Mouse (Mus musculus): Measurements from ENCODE around the gene Snx3. TPM values are rescaled to one million over a fixed set of nuclear protein-coding genes. Genes with fewer than 3 reads are reported as not detected.

The Snx3 gene
- polyA plus RNA-seq, 1 experiment from 2014 or later: 236 TPM

GRCm38 (mm10) chr10:42480719-42481118 lies 21.1 kb upstream of the Snx3 start:
- H3K27ac ChIP-seq: no peak overlapping the region

GRCm38 (mm10) chr10:42488606-42489296 lies 13.1 kb upstream of the Snx3 start:
- no peak for ATAC-seq
- WGBS: 40% methylated on average over 8 of the region's 8 CpGs
- H3K9ac ChIP-seq (replicated peaks): no peak overlapping the region

More at GRCm38 (mm10) chr10:42480719-42481118, 21.1 kb upstream of the Snx3 start:
- H3K27me3 ChIP-seq: no peaks in the 10 kb centered on the region
- no peak overlapping the region for H3K4me2 ChIP-seq (replicated peaks)
- H3K4me3 ChIP-seq (replicated peaks): no peak overlapping the region
- ATAC-seq: no peak
- WGBS: 81% methylated on average over 4 of the region's 4 CpGs
- H3K4me1 ChIP-seq (replicated peaks): peaks cover 11% of the 10 kb centered on the region
- H3K9ac ChIP-seq (replicated peaks): no peak overlapping the region
- no peaks in the 10 kb centered on the region for H3K36me3 ChIP-seq
- H3K9me3 ChIP-seq: no peaks in the 10 kb centered on the region

GRCm38 (mm10) chr10:42491158-42491557 lies 10.7 kb upstream of the Snx3 start:
- Histone ChIP-seq H3K27ac (no peak overlapping the region), H3K36me3 (no peaks in the 10 kb centered on the region), H3K9ac (replicated peaks) (no peak overlapping the region), H3K4me1 (replicated peaks) (no peaks in the 10 kb centered on the region), H3K9me3 (no peaks in the 10 kb centered on the region), H3K4me2 (replicated peaks) (no peak overlapping the region), H3K4me3 (replicated peaks) (no peak overlapping the region), H3K27me3 (no peaks in the 10 kb centered on the region)
- no peak for ATAC-seq
- 51% methylated on average over 1 of the region's 1 CpGs for WGBS

More at GRCm38 (mm10) chr10:42488606-42489296, 13.1 kb upstream of the Snx3 start:
- Histone ChIP-seq H3K27me3 (no peaks in the 10 kb centered on the region), H3K9me3 (no peaks in the 10 kb centered on the region), H3K4me3 (replicated peaks) (no peak overlapping the region), H3K4me1 (replicated peaks) (no peaks in the 10 kb centered on the region), H3K4me2 (replicated peaks) (no peak overlapping the region), H3K27ac (no peak overlapping the region), H3K36me3 (no peaks in the 10 kb centered on the region)

GRCm38 (mm10) chr10:42492027-42492771 lies 9.6 kb upstream of the Snx3 start:
- 87% methylated on average over 10 of the region's 10 CpGs for WGBS
- Histone ChIP-seq H3K9me3 (no peaks in the 10 kb centered on the region), H3K4me3 (replicated peaks) (no peak overlapping the region), H3K4me1 (replicated peaks) (no peaks in the 10 kb centered on the region), H3K27me3 (no peaks in the 10 kb centered on the region), H3K36me3 (no peaks in the 10 kb centered on the region), H3K27ac (no peak overlapping the region), H3K9ac (replicated peaks) (no peak overlapping the region), H3K4me2 (replicated peaks) (no peak overlapping the region)
- no peak for ATAC-seq

- no peak overlapping the region for H3K9ac ChIP-seq (replicated peaks)
- ATAC-seq: no peak
- no peak overlapping the region for H3K27ac ChIP-seq
- H3K9me3 ChIP-seq: no peaks in the 10 kb centered on the region
- H3K27me3 ChIP-seq: no peaks in the 10 kb centered on the region
- H3K4me3 ChIP-seq (replicated peaks): no peak overlapping the region
- no peak overlapping the region for H3K4me2 ChIP-seq (replicated peaks)
- H3K36me3 ChIP-seq: no peaks in the 10 kb centered on the region
- no peaks in the 10 kb centered on the region for H3K4me1 ChIP-seq (replicated peaks)
- WGBS: 63% methylated on average over 4 of the region's 4 CpGs
Measured at GRCm38 (mm10) chr10:42493000-42493399, 8.8 kb upstream of the Snx3 start.

GRCm38 (mm10) chr10:42500611-42501010 lies 1.2 kb upstream of the Snx3 start:
- Histone ChIP-seq H3K9me3 (no peaks in the 10 kb centered on the region), H3K4me1 (replicated peaks) (peaks cover 17% of the 10 kb centered on the region), H3K36me3 (no peaks in the 10 kb centered on the region), H3K27ac (0 out of 2 replicates have a peak overlapping the region, but pooled peaks have one; percentile 98), H3K4me2 (replicated peaks) (no peak overlapping the region), H3K4me3 (replicated peaks) (no peak overlapping the region), H3K9ac (replicated peaks) (no peak overlapping the region), H3K27me3 (no peaks in the 10 kb centered on the region)
- ATAC-seq: no peak
- WGBS: 95% methylated on average over 8 of the region's 8 CpGs

GRCm38 (mm10) chr10:42501161-42501560 lies 669 bp upstream of the Snx3 start:
- peak overlapping the region; percentile 96; the same call in 1 of the 2 replicates for H3K9ac ChIP-seq (replicated peaks)
- H3K4me3 ChIP-seq (replicated peaks): peak overlapping the region; percentile 93
- WGBS: 92% methylated on average over 5 of the region's 5 CpGs

GRCm38 (mm10) chr10:42502349-42503111 lies 700 bp downstream of the Snx3 start:
- Histone ChIP-seq H3K27me3 (no peaks in the 10 kb centered on the region), H3K4me1 (replicated peaks) (peaks cover 17% of the 10 kb centered on the region), H3K9me3 (no peaks in the 10 kb centered on the region), H3K36me3 (no peaks in the 10 kb centered on the region), H3K9ac (replicated peaks) (peak overlapping the region; percentile 96), H3K4me2 (replicated peaks) (peak overlapping the region; percentile 82), H3K4me3 (replicated peaks) (peak overlapping the region; percentile 93), H3K27ac (peak overlapping the region; percentile 98)
- 1% methylated on average over 54 of the region's 55 CpGs for WGBS
- ATAC-seq: peak; percentile 69

More at GRCm38 (mm10) chr10:42501161-42501560, 669 bp upstream of the Snx3 start:
- Histone ChIP-seq H3K27ac (peak overlapping the region; percentile 98), H3K36me3 (no peaks in the 10 kb centered on the region), H3K9me3 (no peaks in the 10 kb centered on the region), H3K4me2 (replicated peaks) (peak overlapping the region; percentile 82), H3K27me3 (no peaks in the 10 kb centered on the region), H3K4me1 (replicated peaks) (peaks cover 17% of the 10 kb centered on the region)
- ATAC-seq: no peak

GRCm38 (mm10) chr10:42504096-42504710 lies 2.4 kb downstream of the Snx3 start:
- Histone ChIP-seq H3K4me1 (replicated peaks) (peaks cover 17% of the 10 kb centered on the region), H3K9ac (replicated peaks) (no peak overlapping the region), H3K4me2 (replicated peaks) (no peak overlapping the region), H3K4me3 (replicated peaks) (no peak overlapping the region), H3K27me3 (no peaks in the 10 kb centered on the region), H3K9me3 (no peaks in the 10 kb centered on the region), H3K36me3 (peaks cover 10% of the 10 kb centered on the region), H3K27ac (no peak overlapping the region)
- ATAC-seq: no peak
- WGBS: 92% methylated on average over 10 of the region's 10 CpGs

GRCm38 (mm10) chr10:42510141-42510540 lies 8.3 kb downstream of the Snx3 start:
- Histone ChIP-seq H3K36me3 (peaks cover 10% of the 10 kb centered on the region), H3K4me2 (replicated peaks) (no peak overlapping the region), H3K4me3 (replicated peaks) (no peak overlapping the region), H3K9ac (replicated peaks) (no peak overlapping the region), H3K4me1 (replicated peaks) (0 out of 2 replicates have a peak, but pooled peaks cover 3% of the 10 kb centered on the region), H3K27me3 (no peaks in the 10 kb centered on the region), H3K27ac (no peak overlapping the region), H3K9me3 (no peaks in the 10 kb centered on the region)
- ATAC-seq: no peak
- 85% methylated on average over 6 of the region's 6 CpGs for WGBS

- ATAC-seq: no peak
- WGBS: 84% methylated on average over 6 of the region's 6 CpGs
- Histone ChIP-seq H3K4me1 (replicated peaks) (no peaks in the 10 kb centered on the region), H3K4me3 (replicated peaks) (no peak overlapping the region), H3K27ac (no peak overlapping the region), H3K36me3 (peaks cover 10% of the 10 kb centered on the region), H3K4me2 (replicated peaks) (no peak overlapping the region), H3K9me3 (no peaks in the 10 kb centered on the region), H3K27me3 (no peaks in the 10 kb centered on the region), H3K9ac (replicated peaks) (no peak overlapping the region)
Measured at GRCm38 (mm10) chr10:42511184-42512135, 9.6 kb downstream of the Snx3 start.
